Mouse (Mus musculus): Measurements from ENCODE around the gene Lrrc51.

GRCm38 (mm10) chr7:101871296-101871695 lies 62.4 kb downstream of the Lrrc51 start:
- TF ChIP-seq POLR2A (IDR thresholded peaks at IDR 0.05; ENCODE audit: insufficient read depth, low read length), result no peak
- no peak for TF ChIP-seq CTCF (IDR thresholded peaks at IDR 0.05; ENCODE audit: low read depth, low read length)

Data from ES-Bruce4 (cell line).